Mouse (Mus musculus) midbrain, embryonic 14.5 days (tissue): ENCODE data around the gene Gpcpd1. TPM values are rescaled to one million over a fixed set of nuclear protein-coding genes. Genes with fewer than 3 reads are reported as not detected.
"Not testable (repeated sequence)": the region's sequence is repeated elsewhere in the genome, so short reads cannot be mapped to it uniquely, and the experiment has no call there.

Experiments used
- ATAC-seq: fragments of 200-750 bp; cut with Nextera tagmentation; 2 replicates; pipeline ENCODE4 v1.8.0; 2017; ENCODE audit warnings: moderate number of reproducible peaks, moderate library complexity; ENCODE audit not compliant: low FRiP score, low TSS enrichment
- DNase-seq: peaks from one replicate; pipeline ENCODE4 v3.0.0-alpha.2; 2015
- H3K27ac ChIP-seq: fragments of 300-500 bp; sonication (generic); replicated peaks from 2 replicates; pipeline ENCODE4 v1.5.1; 2014; ENCODE audit warnings: mild to moderate bottlenecking, low read depth, low read length, moderate library complexity
- H3K27me3 ChIP-seq: fragments of 300-500 bp; sonication (generic); 2 replicates; pipeline ENCODE4 v1.6.1; 2014; ENCODE audit warnings: low read length, control low read depth, mixed read lengths; ENCODE audit not compliant: control insufficient read depth, insufficient read depth
- H3K36me3 ChIP-seq: fragments of 300-500 bp; sonication (generic); 2 replicates; pipeline ENCODE4 v1.6.1; 2014; ENCODE audit warnings: low read length, control low read depth; ENCODE audit not compliant: control insufficient read depth, insufficient read depth
- H3K4me1 ChIP-seq: fragments of 300-500 bp; sonication (generic); 2 replicates; pipeline ENCODE4 v1.6.1; 2014; ENCODE audit warnings: mild to moderate bottlenecking, antibody characterized with exemption, low read length, control low read depth; ENCODE audit not compliant: control insufficient read depth, insufficient read depth
- H3K4me2 ChIP-seq: fragments of 300-500 bp; sonication (generic); 2 replicates; pipeline ENCODE4 v1.6.1; 2014; ENCODE audit warnings: mild to moderate bottlenecking, low read length, moderate library complexity
- H3K4me3 ChIP-seq: fragments of 300-500 bp; sonication (generic); replicated peaks from 2 replicates; pipeline ENCODE4 v1.5.1; 2014; ENCODE audit warnings: low read depth, low read length
- H3K9ac ChIP-seq: fragments of 300-500 bp; sonication (generic); replicated peaks from 2 replicates; pipeline ENCODE4 v1.6.1; 2014; ENCODE audit warnings: mild to moderate bottlenecking, low read length, moderate library complexity
- H3K9me3 ChIP-seq: fragments of 300-500 bp; sonication (generic); 2 replicates; pipeline ENCODE4 v1.6.1; 2016; ENCODE audit warnings: low read length, control low read depth, mixed read lengths; ENCODE audit not compliant: control insufficient read depth
- WGBS: fragments of 180-500 bp; shearing (Covaris S2); extraction: QIAGEN DNeasy Blood & Tissue Kit; methylation state at CpG from one replicate; pipeline ENCODE4 v1.1.7; 2014; 5-methylcytosine and 5-hydroxymethylcytosine counted together
- polyA plus RNA-seq: library from polyadenylated mRNA; unstranded; fragments of >200 nt; fragmentation: Nextera tagmentation; extraction: Ambion mirVana; gene quantifications from 2 replicates; pipeline ENCODE4 v1.2.1, GENCODE M21; 2014

Gene Gpcpd1
- polyA plus RNA-seq, 1 experiment from 2014 or later = 104 TPM

DNA sequence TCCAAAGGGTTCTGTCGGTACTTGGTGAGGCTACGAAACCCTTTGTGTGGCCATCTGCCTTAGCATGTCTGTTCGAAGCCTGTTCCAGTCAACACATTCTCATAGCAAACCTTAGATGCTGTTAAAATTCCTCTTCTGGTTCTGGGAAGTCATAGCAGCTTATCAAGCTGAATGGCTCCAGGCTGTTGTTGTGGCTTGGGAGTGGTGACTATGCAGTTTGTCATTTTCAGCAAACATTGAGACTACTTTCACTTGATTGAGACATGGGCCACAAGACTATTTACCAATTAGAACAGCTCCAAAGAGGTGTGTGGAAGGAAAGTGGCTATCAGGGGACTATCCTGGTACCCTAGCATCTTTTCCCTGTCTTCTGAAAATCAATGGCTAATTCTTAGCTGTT is 4.6 kb upstream of the Gpcpd1 start:
- no peak for DNase-seq
- no peak overlapping the region for H3K9ac ChIP-seq
- H3K27me3 ChIP-seq = no peaks in the 10 kb centered on the region
- H3K4me1 ChIP-seq = no peaks in the 10 kb centered on the region
- no peak overlapping the region for H3K27ac ChIP-seq
- 84% methylated on average over 3 of the region's 3 CpGs for WGBS
- no peaks in the 10 kb centered on the region for H3K9me3 ChIP-seq
- ATAC-seq = no peak
- no peak overlapping the region for H3K4me3 ChIP-seq
- no peaks in the 10 kb centered on the region for H3K36me3 ChIP-seq
- H3K4me2 ChIP-seq = no peak overlapping the region

- H3K36me3 ChIP-seq, DNase-seq, H3K4me3 ChIP-seq, H3K27me3 ChIP-seq, ATAC-seq, H3K9ac ChIP-seq, H3K4me2 ChIP-seq, H3K4me1 ChIP-seq, H3K27ac ChIP-seq, H3K9me3 ChIP-seq: not testable (repeated sequence)
- WGBS = 85% methylated on average over 3 of the region's 3 CpGs
Observed at GRCm38 (mm10) chr2:132591579-132591978, 4.0 kb upstream of the Gpcpd1 start.

- Histone ChIP-seq H3K27ac (no peak overlapping the region), H3K36me3 (no peaks in the 10 kb centered on the region), H3K9me3 (no peaks in the 10 kb centered on the region), H3K9ac (no peak overlapping the region), H3K4me2 (no peak overlapping the region), H3K4me1 (no peaks in the 10 kb centered on the region), H3K27me3 (no peaks in the 10 kb centered on the region), H3K4me3 (no peak overlapping the region)
- no peak for ATAC-seq
- 83% methylated on average over 6 of the region's 6 CpGs for WGBS
- DNase-seq = no peak
Observed at GRCm38 (mm10) chr2:132589906-132590538, 2.5 kb upstream of the Gpcpd1 start.

- Histone ChIP-seq H3K4me1 (peaks cover 13% of the 10 kb centered on the region), H3K27me3 (no peaks in the 10 kb centered on the region), H3K36me3 (no peaks in the 10 kb centered on the region), H3K27ac (no peak overlapping the region), H3K9ac (no peak overlapping the region), H3K4me2 (no peak overlapping the region), H3K4me3 (no peak overlapping the region), H3K9me3 (no peaks in the 10 kb centered on the region)
- ATAC-seq = no peak
- 87% methylated on average over 3 of the region's 3 CpGs for WGBS
- DNase-seq = no peak
Observed at GRCm38 (mm10) chr2:132586006-132586405, 1.5 kb downstream of the Gpcpd1 start.

DNA sequence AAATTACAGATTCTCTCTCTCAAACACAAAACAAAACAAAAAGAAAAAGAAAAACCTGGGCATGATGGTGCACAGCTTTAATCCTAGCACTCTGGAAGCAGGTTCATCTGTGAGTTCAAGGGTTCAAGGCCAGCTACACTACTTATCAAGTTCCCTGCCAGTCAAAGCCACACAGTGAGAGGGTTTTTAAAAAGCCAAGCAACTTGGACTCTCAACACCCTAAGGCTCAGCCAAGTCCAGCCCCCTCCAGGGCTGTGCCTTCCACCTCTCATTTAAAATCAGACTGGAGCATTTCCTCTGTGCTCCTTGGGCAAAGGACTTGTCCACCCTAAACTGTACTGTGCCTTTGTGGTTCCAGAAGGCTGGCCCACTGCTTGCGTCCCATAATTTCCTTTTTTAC is 3.3 kb downstream of the Gpcpd1 start:
- ATAC-seq = no peak
- H3K36me3 ChIP-seq = no peaks in the 10 kb centered on the region
- no peak overlapping the region for H3K27ac ChIP-seq
- no peak overlapping the region for H3K9ac ChIP-seq
- no peaks in the 10 kb centered on the region for H3K27me3 ChIP-seq
- no peaks in the 10 kb centered on the region for H3K9me3 ChIP-seq
- H3K4me3 ChIP-seq = no peak overlapping the region
- peaks cover 13% of the 10 kb centered on the region for H3K4me1 ChIP-seq
- WGBS = 94% methylated on average over 1 of the region's 1 CpGs
- no peak overlapping the region for H3K4me2 ChIP-seq
- DNase-seq = no peak

- no peak overlapping the region for H3K9ac ChIP-seq
- no peak for ATAC-seq
- H3K4me2 ChIP-seq = no peak overlapping the region
- WGBS = 85% methylated on average over 3 of the region's 3 CpGs
- DNase-seq = no peak
- no peak overlapping the region for H3K27ac ChIP-seq
- no peaks in the 10 kb centered on the region for H3K36me3 ChIP-seq
- H3K27me3 ChIP-seq = no peaks in the 10 kb centered on the region
- peaks cover 13% of the 10 kb centered on the region for H3K4me1 ChIP-seq
- no peaks in the 10 kb centered on the region for H3K9me3 ChIP-seq
- H3K4me3 ChIP-seq = no peak overlapping the region
Observed at GRCm38 (mm10) chr2:132583126-132583525, 4.4 kb downstream of the Gpcpd1 start.

GRCm38 (mm10) chr2:132582227-132582626 is 5.3 kb downstream of the Gpcpd1 start:
- 31% methylated on average over 4 of the region's 4 CpGs for WGBS
- Histone ChIP-seq H3K36me3 (no peaks in the 10 kb centered on the region), H3K4me1 (peaks cover 13% of the 10 kb centered on the region), H3K27ac (peak overlapping the region; percentile 66), H3K4me2 (no peak overlapping the region), H3K9me3 (no peaks in the 10 kb centered on the region), H3K27me3 (no peaks in the 10 kb centered on the region), H3K4me3 (no peak overlapping the region), H3K9ac (no peak overlapping the region)
- DNase-seq (peak; percentile 91), ATAC-seq (peak; percentile 21)

DNA sequence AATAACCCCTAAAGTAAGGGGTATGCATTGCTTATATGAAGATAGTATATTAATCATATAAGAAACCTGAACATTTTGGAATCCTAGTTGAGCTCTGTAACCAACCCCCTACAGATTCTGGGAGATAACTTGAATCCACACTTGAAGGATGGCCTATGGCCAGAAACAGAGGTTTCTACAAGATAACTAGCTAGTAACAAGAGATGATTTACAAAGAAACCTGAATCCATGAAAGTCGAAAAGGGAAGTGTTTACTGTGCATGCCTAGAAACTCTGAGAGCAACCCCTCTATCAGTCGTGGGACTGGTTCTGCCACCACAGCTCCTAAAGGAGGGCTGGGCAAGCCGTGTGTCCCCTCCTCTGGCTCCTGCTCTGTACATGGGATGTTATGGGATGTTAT is 7.8 kb downstream of the Gpcpd1 start:
- DNase-seq (no peak), ATAC-seq (no peak)
- no peak overlapping the region for H3K4me2 ChIP-seq
- no peak overlapping the region for H3K9ac ChIP-seq
- no peaks in the 10 kb centered on the region for H3K9me3 ChIP-seq
- H3K4me1 ChIP-seq = peaks cover 31% of the 10 kb centered on the region
- H3K36me3 ChIP-seq = no peaks in the 10 kb centered on the region
- H3K27me3 ChIP-seq = no peaks in the 10 kb centered on the region
- H3K27ac ChIP-seq = no peak overlapping the region
- no peak overlapping the region for H3K4me3 ChIP-seq
- WGBS = 91% methylated on average over 3 of the region's 3 CpGs

GRCm38 (mm10) chr2:132578711-132579110 is 8.8 kb downstream of the Gpcpd1 start:
- H3K27ac ChIP-seq = no peak overlapping the region

More at GRCm38 (mm10) chr2:132578711-132579110, 8.8 kb downstream of the Gpcpd1 start:
- WGBS = 99% methylated on average over 3 of the region's 3 CpGs
- Histone ChIP-seq H3K9ac (no peak overlapping the region), H3K36me3 (no peaks in the 10 kb centered on the region), H3K4me1 (peaks cover 31% of the 10 kb centered on the region), H3K27me3 (no peaks in the 10 kb centered on the region), H3K4me2 (peak overlapping the region; percentile 57), H3K4me3 (no peak overlapping the region; the same call in 1 of the 2 replicates), H3K9me3 (no peaks in the 10 kb centered on the region)
- DNase-seq (no peak), ATAC-seq (no peak)
